Mouse (Mus musculus) olfactory bulb, adult 2 months (tissue): Measurements from ENCODE around the gene Arl5c.

Experiments
- CTCF ChIP-seq: fragments of 200-500 bp; IDR thresholded peaks from 2 replicates; pipeline ENCODE4 v1.5.1; 2012; ENCODE audit warnings: low read depth, mild to moderate bottlenecking, low read length, moderate library complexity; ENCODE audit not compliant: insufficient read depth
- POLR2A ChIP-seq: fragments of 200-500 bp; IDR thresholded peaks from 2 replicates; pipeline ENCODE4 v1.6.1; 2012; ENCODE audit warnings: mild to moderate bottlenecking, low read depth, low read length, moderate library complexity; ENCODE audit not compliant: insufficient read depth

- TF ChIP-seq CTCF: no peak
- no peak for TF ChIP-seq POLR2A
Observed at GRCm38 (mm10) chr11:98018858-98019641, 23.1 kb upstream of the Arl5c start.
